Mouse (Mus musculus) spleen, adult 2 months (tissue): ENCODE data around the gene Gtf2e1. TPM values are rescaled to one million over a fixed set of nuclear protein-coding genes. Genes with fewer than 3 reads are reported as not detected.

ENCODE experiments used
- DNase-seq, 2 experiments: peaks; one replicate each; pipeline versions ENCODE4 v3.0.0 to v3.0.0-alpha.2; 2012 to 2021; ENCODE audit warnings: low spot score in 2 of 2, low read depth in 1 of 2
- H3K27ac ChIP-seq: fragments of 200-500 bp; 2 replicates; pipeline ENCODE4 v1.5.1; 2012; ENCODE audit warnings: low read length, inconsistent platforms; ENCODE audit not compliant: insufficient read depth
- H3K27me3 ChIP-seq: fragments of 200-500 bp; 2 replicates; pipeline ENCODE4 v1.6.1; 2012; ENCODE audit warnings: mild to moderate bottlenecking, moderate library complexity, low read length, inconsistent platforms; ENCODE audit not compliant: control insufficient read depth, insufficient read depth
- H3K36me3 ChIP-seq: fragments of 200-500 bp; 2 replicates; pipeline ENCODE4 v1.6.1; 2012; ENCODE audit warnings: mild to moderate bottlenecking, low read length, inconsistent platforms; ENCODE audit not compliant: control insufficient read depth, insufficient read depth
- H3K4me1 ChIP-seq: fragments of 200-500 bp; 2 replicates; pipeline ENCODE4 v1.6.1; 2011; ENCODE audit warnings: inconsistent platforms; ENCODE audit not compliant: control insufficient read depth, insufficient read depth, insufficient read length
- H3K4me3 ChIP-seq: fragments of 200-500 bp; 2 replicates; pipeline ENCODE4 v1.5.1; 2011; ENCODE audit warnings: mild to moderate bottlenecking, inconsistent platforms; ENCODE audit not compliant: insufficient read depth, insufficient read length; ENCODE audit errors: extremely low read depth
- CTCF ChIP-seq: fragments of 200-500 bp; IDR thresholded peaks from 2 replicates; pipeline ENCODE4 v1.5.1; 2011; ENCODE audit warnings: mild to moderate bottlenecking, inconsistent platforms; ENCODE audit not compliant: insufficient read depth, insufficient read length, insufficient replicate concordance; ENCODE audit errors: extremely low read depth
- POLR2A ChIP-seq: fragments of 200-500 bp; IDR thresholded peaks from 2 replicates; pipeline ENCODE4 v1.6.1; 2011; ENCODE audit warnings: low read depth, low read length, inconsistent platforms
- WGBS: fragments of 180-500 bp; shearing (Covaris S2); methylation state at CpG from one replicate; pipeline ENCODE4 v1.1.7; 2018; 5-methylcytosine and 5-hydroxymethylcytosine counted together
- polyA plus RNA-seq: library from polyadenylated mRNA; depleted of rRNA; stranded (reverse); fragments of >200 nt; gene quantifications from 2 replicates; pipeline ENCODE4 v1.2.3, GENCODE M21; 2012

The Gtf2e1 gene
- polyA plus RNA-seq, 1 experiment = 3.7 TPM

- H3K36me3 ChIP-seq = no peaks in the 10 kb centered on the region
- no peaks in the 10 kb centered on the region for H3K4me1 ChIP-seq
- 0 out of 2 replicates have a peak, but pooled peaks cover 2% of the 10 kb centered on the region for H3K27me3 ChIP-seq
- no peak overlapping the region for H3K27ac ChIP-seq
- H3K4me3 ChIP-seq = no peak overlapping the region
- DNase-seq = no peak
- TF ChIP-seq POLR2A (no peak), CTCF (no peak)
- WGBS = 81% methylated on average over 4 of the region's 4 CpGs
Observed at GRCm38 (mm10) chr16:37580651-37581050, 41.1 kb upstream of the Gtf2e1 start.

GRCm38 (mm10) chr16:37579994-37580393 is 40.4 kb upstream of the Gtf2e1 start, which contains the start of gene Hgd:
TSS of gene Hgd (plus strand) at chr16:37580153.
- DNase-seq = no peak
- 0 out of 2 replicates have a peak, but pooled peaks cover 2% of the 10 kb centered on the region for H3K27me3 ChIP-seq
- H3K36me3 ChIP-seq = no peaks in the 10 kb centered on the region
- no peak for TF ChIP-seq POLR2A
- no peak for TF ChIP-seq CTCF
- no peak within 1 kb of the TSS for H3K27ac ChIP-seq
- H3K4me1 ChIP-seq = no peaks in the 10 kb centered on the region
- no peak within 1 kb of the TSS for H3K4me3 ChIP-seq
- 74% methylated on average over 4 of the region's 4 CpGs for WGBS

- no peak for DNase-seq
- no peaks in the 10 kb centered on the region for H3K4me1 ChIP-seq
- H3K27ac ChIP-seq = no peak overlapping the region
- no peak overlapping the region for H3K4me3 ChIP-seq
- TF ChIP-seq CTCF (no peak), POLR2A (no peak)
- H3K36me3 ChIP-seq = no peaks in the 10 kb centered on the region
- 97% methylated on average over 1 of the region's 1 CpGs for WGBS
- H3K27me3 ChIP-seq = 0 out of 2 replicates have a peak, but pooled peaks cover 2% of the 10 kb centered on the region
Observed at GRCm38 (mm10) chr16:37579591-37579990, 40.0 kb upstream of the Gtf2e1 start.

GRCm38 (mm10) chr16:37575325-37575724 is 35.7 kb upstream of the Gtf2e1 start:
- Histone ChIP-seq H3K36me3 (no peaks in the 10 kb centered on the region; the same call in 1 of the 2 replicates), H3K27ac (no peak overlapping the region), H3K27me3 (no peaks in the 10 kb centered on the region), H3K4me3 (no peak overlapping the region), H3K4me1 (no peaks in the 10 kb centered on the region)
- WGBS = 51% methylated on average over 3 of the region's 3 CpGs
- no peak for DNase-seq
- TF ChIP-seq CTCF = no peak
- no peak for TF ChIP-seq POLR2A

- Histone ChIP-seq H3K27ac (no peak overlapping the region), H3K36me3 (no peaks in the 10 kb centered on the region; the same call in 1 of the 2 replicates), H3K4me1 (no peaks in the 10 kb centered on the region), H3K4me3 (no peak overlapping the region), H3K27me3 (no peaks in the 10 kb centered on the region)
- WGBS = 93% methylated on average over 5 of the region's 5 CpGs
- no peak for TF ChIP-seq CTCF
- no peak for TF ChIP-seq POLR2A
- no peak for DNase-seq
Observed at GRCm38 (mm10) chr16:37573061-37573460, 33.5 kb upstream of the Gtf2e1 start.

GRCm38 (mm10) chr16:37572117-37572754 is 32.6 kb upstream of the Gtf2e1 start:
- no peaks in the 10 kb centered on the region for H3K4me1 ChIP-seq
- 94% methylated on average over 12 of the region's 12 CpGs for whole genome bisulfite sequencing
- TF ChIP-seq CTCF (no peak), POLR2A (no peak)
- DNase-seq = no peak
- H3K36me3 ChIP-seq = peaks cover 2% of the 10 kb centered on the region; the same call in 1 of the 2 replicates
- no peak overlapping the region for H3K4me3 ChIP-seq
- no peak overlapping the region for H3K27ac ChIP-seq
- H3K27me3 ChIP-seq = no peaks in the 10 kb centered on the region

GRCm38 (mm10) chr16:37571554-37571953 is 32.0 kb upstream of the Gtf2e1 start:
- H3K4me3 ChIP-seq = no peak overlapping the region
- 100% methylated on average over 3 of the region's 3 CpGs for WGBS
- TF ChIP-seq CTCF (no peak), POLR2A (no peak)
- H3K4me1 ChIP-seq = no peaks in the 10 kb centered on the region
- DNase-seq = no peak
- H3K27me3 ChIP-seq = no peaks in the 10 kb centered on the region
- H3K27ac ChIP-seq = no peak overlapping the region
- H3K36me3 ChIP-seq = peaks cover 2% of the 10 kb centered on the region; the same call in 1 of the 2 replicates
